Mouse (Mus musculus) forelimb bud, embryonic 11.5 days (tissue): ENCODE measurements around the gene Gm45140.

Source experiments
- DNase-seq: peaks from one replicate; pipeline ENCODE4 v3.0.0-alpha.2; 2012; ENCODE audit warnings: low read depth, low spot score

Gm45140 gene

DNA sequence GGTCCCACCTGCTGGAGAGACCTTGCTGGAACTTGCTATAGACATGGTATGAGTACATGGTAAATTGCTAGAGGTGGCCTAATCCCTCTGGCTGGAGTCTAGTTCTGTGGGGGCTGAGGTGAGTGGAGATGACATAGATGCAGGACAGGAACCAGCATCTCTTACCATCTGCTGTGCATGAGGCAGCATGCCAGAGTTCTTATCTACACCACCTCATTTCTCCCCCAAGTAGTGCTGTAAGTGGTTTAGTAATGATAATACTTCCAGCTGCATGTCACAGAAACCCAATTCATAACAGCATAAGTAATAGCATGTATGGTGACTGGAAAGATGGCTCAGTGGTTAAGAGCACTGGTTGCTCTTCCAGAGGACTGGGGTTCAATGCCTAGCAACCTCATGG is 95.1 kb downstream of the Gm45140 start:
- no peak for DNase-seq

- DNase-seq = no peak
Observed at GRCm38 (mm10) chr6:87739898-87740297, 95.7 kb downstream of the Gm45140 start.
